Mouse (Mus musculus) forebrain, embryonic 14.5 days (tissue): ENCODE data around the gene Slc41a3. TPM values are rescaled to one million over a fixed set of nuclear protein-coding genes. Genes with fewer than 3 reads are reported as not detected.
A peak's percentile ranks its signal among the peaks of the same experiment; 100 is the strongest.

Experiments
- ATAC-seq: fragments of 200-750 bp; cut with Nextera tagmentation; 2 replicates; pipeline ENCODE4 v1.8.0; 2017; ENCODE audit warnings: mild to moderate bottlenecking, moderate library complexity
- DNase-seq: peaks from one replicate; pipeline ENCODE4 v3.0.0-alpha.2; 2015; ENCODE audit warnings: low spot score
- H3K27ac ChIP-seq: fragments of 300-500 bp; sonication (generic); 2 replicates; pipeline ENCODE4 v1.5.1; 2014; ENCODE audit warnings: low read depth, mild to moderate bottlenecking, control low read depth, low read length, moderate library complexity
- H3K27me3 ChIP-seq: fragments of 300-500 bp; sonication (generic); replicated peaks from 2 replicates; pipeline ENCODE4 v1.6.1; 2014; ENCODE audit warnings: low read length, control low read depth, mixed read lengths; ENCODE audit not compliant: control insufficient read depth, insufficient read depth
- H3K36me3 ChIP-seq: fragments of 300-500 bp; sonication (generic); 2 replicates; pipeline ENCODE4 v1.6.1; 2014; ENCODE audit warnings: low read length, control low read depth; ENCODE audit not compliant: control insufficient read depth, insufficient read depth
- H3K4me1 ChIP-seq: fragments of 300-500 bp; sonication (generic); 2 replicates; pipeline ENCODE4 v1.6.1; 2014; ENCODE audit warnings: antibody characterized with exemption, low read length, control low read depth; ENCODE audit not compliant: control insufficient read depth, insufficient read depth
- H3K4me2 ChIP-seq: fragments of 300-500 bp; sonication (generic); 2 replicates; pipeline ENCODE4 v1.6.1; 2014; ENCODE audit warnings: mild to moderate bottlenecking, control low read depth, low read length
- H3K4me3 ChIP-seq: fragments of 300-500 bp; sonication (generic); 2 replicates; pipeline ENCODE4 v1.5.1; 2014; ENCODE audit warnings: low read depth, low read length, control low read depth
- H3K9ac ChIP-seq: fragments of 300-500 bp; sonication (generic); 2 replicates; pipeline ENCODE4 v1.6.1; 2014; ENCODE audit warnings: mild to moderate bottlenecking, low read length, control low read depth, moderate library complexity
- H3K9me3 ChIP-seq: fragments of 300-500 bp; sonication (generic); replicated peaks from 2 replicates; pipeline ENCODE4 v1.6.1; 2016; ENCODE audit warnings: low read length, control low read depth, mixed read lengths; ENCODE audit not compliant: control insufficient read depth
- WGBS: fragments of 180-500 bp; shearing (Covaris S2); extraction: QIAGEN DNeasy Blood & Tissue Kit; methylation state at CpG from one replicate; pipeline ENCODE4 v1.1.7; 2014; 5-methylcytosine and 5-hydroxymethylcytosine counted together
- polyA plus RNA-seq: library from polyadenylated mRNA; unstranded; fragments of >200 nt; fragmentation: Nextera tagmentation; extraction: Ambion mirVana; gene quantifications from 2 replicates; pipeline ENCODE4 v1.2.1, GENCODE M21; 2014

The Slc41a3 gene
- polyA plus RNA-seq, 1 experiment from 2014 or later = 2.1 TPM

DNA sequence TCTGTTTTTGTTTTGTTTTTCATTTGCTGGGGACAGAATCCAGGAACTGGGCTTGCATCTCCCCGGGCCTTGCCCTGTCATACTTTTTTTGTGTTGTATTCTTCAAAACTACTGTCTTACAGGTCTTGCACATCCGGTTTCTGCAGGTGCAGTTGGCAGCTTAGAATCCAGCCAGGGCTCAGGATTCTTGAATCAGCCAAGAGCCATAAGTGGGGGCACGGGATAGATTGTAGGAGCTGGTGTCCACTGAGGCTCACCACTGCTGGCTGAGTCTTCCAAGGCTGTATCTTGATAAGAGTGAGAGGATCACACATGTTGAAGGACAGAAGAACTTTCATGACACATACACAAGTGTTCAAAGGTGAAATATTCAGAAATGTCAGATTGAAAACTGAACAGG lies 395 bp upstream of the Slc41a3 start:
- Histone ChIP-seq H3K27me3 (no peaks in the 10 kb centered on the region), H3K4me3 (peak overlapping the region; percentile 55), H3K4me2 (peak overlapping the region; percentile 91), H3K36me3 (no peaks in the 10 kb centered on the region), H3K27ac (no peak overlapping the region), H3K9me3 (no peaks in the 10 kb centered on the region), H3K9ac (no peak overlapping the region), H3K4me1 (no peaks in the 10 kb centered on the region)
- DNase-seq = no peak
- WGBS = 59% methylated on average over 3 of the region's 3 CpGs
- ATAC-seq = peak; percentile 9; the same call in 1 of the 2 replicates

- Histone ChIP-seq H3K36me3 (no peaks in the 10 kb centered on the region), H3K4me1 (no peaks in the 10 kb centered on the region), H3K4me3 (peak overlapping the region; percentile 55), H3K27me3 (no peaks in the 10 kb centered on the region), H3K4me2 (peak overlapping the region; percentile 91), H3K9ac (peak overlapping the region; percentile 72), H3K9me3 (no peaks in the 10 kb centered on the region), H3K27ac (no peak overlapping the region)
- ATAC-seq (no peak), DNase-seq (peak; percentile 23)
- WGBS = 20% methylated on average over 5 of the region's 5 CpGs
Measured at GRCm38 (mm10) chr6:90605298-90605665, 757 bp downstream of the Slc41a3 start.

GRCm38 (mm10) chr6:90606538-90606937 lies 2.0 kb downstream of the Slc41a3 start:
- Histone ChIP-seq H3K27ac (no peak overlapping the region), H3K36me3 (no peaks in the 10 kb centered on the region), H3K9ac (no peak overlapping the region), H3K27me3 (no peaks in the 10 kb centered on the region), H3K4me2 (no peak overlapping the region), H3K9me3 (no peaks in the 10 kb centered on the region), H3K4me1 (no peaks in the 10 kb centered on the region), H3K4me3 (no peak overlapping the region)
- 24% methylated on average over 7 of the region's 7 CpGs for WGBS
- ATAC-seq (no peak), DNase-seq (peak; percentile 75)

GRCm38 (mm10) chr6:90607196-90607595 lies 2.7 kb downstream of the Slc41a3 start:
- ATAC-seq (no peak), DNase-seq (peak; percentile 76)
- H3K4me3 ChIP-seq = no peak overlapping the region
- no peak overlapping the region for H3K4me2 ChIP-seq
- no peaks in the 10 kb centered on the region for H3K27me3 ChIP-seq
- 15% methylated on average over 5 of the region's 5 CpGs for WGBS
- no peak overlapping the region for H3K9ac ChIP-seq
- no peaks in the 10 kb centered on the region for H3K36me3 ChIP-seq
- no peak overlapping the region for H3K27ac ChIP-seq
- H3K9me3 ChIP-seq = no peaks in the 10 kb centered on the region
- no peaks in the 10 kb centered on the region for H3K4me1 ChIP-seq

- WGBS = 68% methylated on average over 6 of the region's 6 CpGs
- Histone ChIP-seq H3K27me3 (no peaks in the 10 kb centered on the region), H3K4me1 (no peaks in the 10 kb centered on the region), H3K36me3 (no peaks in the 10 kb centered on the region), H3K9ac (no peak overlapping the region), H3K9me3 (no peaks in the 10 kb centered on the region), H3K4me3 (no peak overlapping the region), H3K4me2 (no peak overlapping the region), H3K27ac (no peak overlapping the region)
- no peak for ATAC-seq
- DNase-seq = no peak
Measured at GRCm38 (mm10) chr6:90608186-90608585, 3.7 kb downstream of the Slc41a3 start.

GRCm38 (mm10) chr6:90610248-90610647 lies 5.7 kb downstream of the Slc41a3 start:
- 95% methylated on average over 5 of the region's 5 CpGs for WGBS
- Histone ChIP-seq H3K9me3 (no peaks in the 10 kb centered on the region), H3K36me3 (no peaks in the 10 kb centered on the region), H3K4me2 (no peak overlapping the region), H3K9ac (no peak overlapping the region), H3K4me3 (no peak overlapping the region), H3K27me3 (no peaks in the 10 kb centered on the region), H3K27ac (no peak overlapping the region), H3K4me1 (no peaks in the 10 kb centered on the region)
- DNase-seq (no peak), ATAC-seq (no peak)

GRCm38 (mm10) chr6:90613277-90613676 lies 8.8 kb downstream of the Slc41a3 start:
- ATAC-seq (no peak), DNase-seq (no peak)
- 86% methylated on average over 8 of the region's 8 CpGs for WGBS
- no peaks in the 10 kb centered on the region for H3K4me1 ChIP-seq
- no peaks in the 10 kb centered on the region for H3K9me3 ChIP-seq
- H3K4me2 ChIP-seq = no peak overlapping the region
- no peak overlapping the region for H3K4me3 ChIP-seq
- H3K27me3 ChIP-seq = no peaks in the 10 kb centered on the region
- H3K27ac ChIP-seq = no peak overlapping the region
- no peaks in the 10 kb centered on the region for H3K36me3 ChIP-seq
- H3K9ac ChIP-seq = no peak overlapping the region

DNA sequence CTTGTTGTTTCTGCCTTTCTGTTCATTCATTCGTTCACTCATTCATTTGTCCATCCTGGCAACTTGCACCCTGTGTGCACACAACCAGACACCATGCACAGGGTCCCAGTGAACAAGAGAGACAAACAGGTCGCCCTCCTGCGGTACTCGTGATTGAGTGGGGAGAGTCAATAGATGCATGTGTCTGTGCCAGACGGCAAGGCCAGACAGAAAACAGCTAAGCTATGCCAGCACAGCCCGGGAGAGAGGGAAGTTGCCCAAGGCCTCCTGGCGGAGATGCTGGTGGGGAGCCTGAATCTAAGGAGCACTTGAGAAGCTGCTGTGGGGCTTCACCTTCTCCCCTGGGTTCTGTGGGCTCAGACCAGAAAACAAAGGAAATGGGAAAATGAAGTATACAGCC lies 10.8 kb downstream of the Slc41a3 start:
- no peak overlapping the region for H3K4me2 ChIP-seq
- no peak overlapping the region for H3K4me3 ChIP-seq
- no peaks in the 10 kb centered on the region for H3K36me3 ChIP-seq
- H3K27me3 ChIP-seq = no peaks in the 10 kb centered on the region
- WGBS = 67% methylated on average over 7 of the region's 7 CpGs
- no peaks in the 10 kb centered on the region for H3K4me1 ChIP-seq
- DNase-seq = peak; percentile 11
- H3K9ac ChIP-seq = no peak overlapping the region
- no peak overlapping the region for H3K27ac ChIP-seq
- ATAC-seq = no peak
- no peaks in the 10 kb centered on the region for H3K9me3 ChIP-seq

DNA sequence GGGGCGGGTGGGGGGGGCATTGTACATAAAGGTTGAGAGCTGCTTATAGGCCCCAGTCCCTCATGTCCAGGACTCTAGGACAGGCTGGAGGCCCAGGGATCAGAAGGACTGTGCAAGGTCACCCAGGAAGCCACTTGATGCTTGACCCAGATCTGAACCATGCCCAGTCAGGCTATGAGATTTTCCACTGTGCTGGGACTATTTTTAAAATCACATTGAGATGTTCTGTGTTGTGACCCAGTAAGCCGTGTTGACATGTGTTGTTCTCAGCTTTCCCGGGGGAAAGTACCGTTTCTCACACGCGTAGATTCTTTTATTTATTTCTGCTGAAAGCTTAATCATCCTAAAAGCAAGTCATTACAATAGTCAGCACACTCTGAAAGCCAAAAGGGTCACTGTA lies 11.5 kb downstream of the Slc41a3 start:
- no peaks in the 10 kb centered on the region for H3K36me3 ChIP-seq
- H3K4me1 ChIP-seq = no peaks in the 10 kb centered on the region
- ATAC-seq (no peak), DNase-seq (no peak)
- H3K4me2 ChIP-seq = no peak overlapping the region
- H3K4me3 ChIP-seq = no peak overlapping the region
- no peaks in the 10 kb centered on the region for H3K9me3 ChIP-seq
- WGBS = 80% methylated on average over 6 of the region's 6 CpGs
- no peak overlapping the region for H3K9ac ChIP-seq
- no peaks in the 10 kb centered on the region for H3K27me3 ChIP-seq
- no peak overlapping the region for H3K27ac ChIP-seq
